Mouse (Mus musculus) forebrain, embryonic 13.5 days (tissue): ENCODE data around the gene Alkbh1. TPM values are rescaled to one million over a fixed set of nuclear protein-coding genes. Genes with fewer than 3 reads are reported as not detected.

Source experiments
- microRNA-seq: library from miRNA; unstranded; fragments of <30 nt; microRNA quantifications from one replicate; pipeline ENCODE4, GENCODE M21; 2016
- polyA plus RNA-seq: library from polyadenylated mRNA; unstranded; fragments of >200 nt; fragmentation: Nextera tagmentation; extraction: Ambion mirVana; gene quantifications from 2 replicates; pipeline ENCODE4 v1.2.1, GENCODE M21; 2015

The Alkbh1 gene
- polyA plus RNA-seq, 1 experiment from 2014 or later: 47.2 TPM

Small RNAs within 50 kb of the gene (microRNA-seq; reads per million reads assigned to microRNA genes)
- gene Mir3068: 31.4 reads per million, percentile 37 among the genes with 10 or more reads in this experiment

Other genes starting within 250 kb of the Alkbh1 start
- 1.3 and 2.5 TPM in 2 replicates for gene Samd15, start 244.3 kb downstream of the Alkbh1 start, polyA plus RNA-seq
- 2.6 and 3.5 TPM in 2 replicates for gene Tmed8, start 243.6 kb downstream of the Alkbh1 start, polyA plus RNA-seq
- gene Noxred1, start 205.3 kb downstream of the Alkbh1 start, polyA plus RNA-seq: 1.5 and 1.6 TPM in 2 replicates
- 68.8 and 73.3 TPM in 2 replicates for gene Vipas39, start 177.8 kb downstream of the Alkbh1 start, polyA plus RNA-seq
- 216 and 228 TPM in 2 replicates for gene Ahsa1, start 177.5 kb downstream of the Alkbh1 start, polyA plus RNA-seq
- gene Ism2, start 144.3 kb downstream of the Alkbh1 start, polyA plus RNA-seq: 1.5 and 2.6 TPM in 2 replicates
- 50.1 and 50.6 TPM in 2 replicates for gene Sptlc2, start 55.7 kb downstream of the Alkbh1 start, polyA plus RNA-seq
- 327 and 345 TPM in 2 replicates for gene Slirp, start 121 bp downstream of the Alkbh1 start, polyA plus RNA-seq
- gene Snw1, start 28.3 kb upstream of the Alkbh1 start, polyA plus RNA-seq: 146 and 151 TPM in 2 replicates
- gene Gm5788, start 50.7 kb upstream of the Alkbh1 start, polyA plus RNA-seq: not detected in 2 replicates
- not detected in 2 replicates for gene Gm8300, start 70.3 kb upstream of the Alkbh1 start, polyA plus RNA-seq
- not detected in 2 replicates for gene Oog1, start 158.7 kb upstream of the Alkbh1 start, polyA plus RNA-seq
- gene Gm4027, start 174.9 kb upstream of the Alkbh1 start, polyA plus RNA-seq: not detected in 2 replicates
- not detected in 2 replicates for gene Gm16381, start 200.6 kb upstream of the Alkbh1 start, polyA plus RNA-seq